Mouse (Mus musculus) CH12F3 (cell line): ENCODE results near the gene Vmn1r12.
"Not testable (repeated sequence)": the region's sequence is repeated elsewhere in the genome, so short reads cannot be mapped to it uniquely, and the experiment has no call there.

Source experiments
- in situ Hi-C: fragments of 300-500 bp; cut with MboI; formaldehyde crosslinking; loops from 2 replicates; pipeline ENCODE4 v1.14.3; 2020; ENCODE audit warnings: low sequenced_read_pairs

The Vmn1r12 gene

GRCm38 (mm10) chr6:57156619-57157018, at the start of gene Vmn1r12:
Gene Vmn1r12, plus strand, starts transcription at chr6:57156919.
- in situ Hi-C loops: no loop called here

- in situ Hi-C loops: no loop called here
These were observed 47.6 kb upstream of the Vmn1r12 start, which contains the start of gene Vmn1r10 for GRCm38 (mm10) chr6:57109154-57109553. Gene Vmn1r10, plus strand, starts transcription at chr6:57109454.

GRCm38 (mm10) chr6:57133155-57133554, 23.6 kb upstream of the Vmn1r12 start, which contains the start of gene Vmn1r11:
Gene Vmn1r11, plus strand, starts transcription at chr6:57133455.
- in situ Hi-C loops: no loop called here

GRCm38 (mm10) chr6:57190016-57190415, 33.3 kb downstream of the Vmn1r12 start:
- in situ Hi-C loops: not testable (repeated sequence)

- in situ Hi-C loops: not testable (repeated sequence)
These were observed 46.3 kb downstream of the Vmn1r12 start, which contains the start of gene Vmn1r13 for GRCm38 (mm10) chr6:57202990-57203389. Gene Vmn1r13, plus strand, starts transcription at chr6:57203290.
